Mouse (Mus musculus) embryo, embryonic 11.5 days (tissue): ENCODE results near the gene Igdcc3.
"Not testable (repeated sequence)": the region's sequence is repeated elsewhere in the genome, so short reads cannot be mapped to it uniquely, and the experiment has no call there.

Experiments
- DNase-seq: peaks from one replicate; pipeline ENCODE4 v3.0.0-alpha.2; 2012; ENCODE audit warnings: low read depth, low spot score

Igdcc3 gene

GRCm38 (mm10) chr9:65202165-65202754, 61.3 kb downstream of the Igdcc3 start:
- DNase-seq, result no peak

- DNase-seq, result no peak
Measured at GRCm38 (mm10) chr9:65205049-65205815, 64.2 kb downstream of the Igdcc3 start.

GRCm38 (mm10) chr9:65207041-65207815, 66.2 kb downstream of the Igdcc3 start:
- DNase-seq, result not testable (repeated sequence)

- no peak for DNase-seq
Measured at GRCm38 (mm10) chr9:65208293-65209179, 67.5 kb downstream of the Igdcc3 start.

GRCm38 (mm10) chr9:65211598-65211997, 70.6 kb downstream of the Igdcc3 start:
- DNase-seq, result no peak

GRCm38 (mm10) chr9:65214425-65214777, 73.4 kb downstream of the Igdcc3 start:
- no peak for DNase-seq

GRCm38 (mm10) chr9:65214778-65215493, 73.9 kb downstream of the Igdcc3 start:
- DNase-seq, result peak; percentile 65

- no peak for DNase-seq
Measured at GRCm38 (mm10) chr9:65215494-65216126, 74.6 kb downstream of the Igdcc3 start.

- no peak for DNase-seq
Measured at GRCm38 (mm10) chr9:65216972-65217371, 76.0 kb downstream of the Igdcc3 start.

- DNase-seq, result no peak
Measured at GRCm38 (mm10) chr9:65217661-65218060, 76.7 kb downstream of the Igdcc3 start.

- no peak for DNase-seq
Measured at GRCm38 (mm10) chr9:65218916-65219315, 77.9 kb downstream of the Igdcc3 start.

- not testable (repeated sequence) for DNase-seq
Measured at GRCm38 (mm10) chr9:65220398-65220797, 79.4 kb downstream of the Igdcc3 start.

- DNase-seq, result no peak
Measured at GRCm38 (mm10) chr9:65223927-65224326, 82.9 kb downstream of the Igdcc3 start.

GRCm38 (mm10) chr9:65225795-65226194, 84.8 kb downstream of the Igdcc3 start:
- no peak for DNase-seq

- DNase-seq, result no peak
Measured at GRCm38 (mm10) chr9:65230250-65230649, 89.3 kb downstream of the Igdcc3 start.

- DNase-seq, result no peak
Measured at GRCm38 (mm10) chr9:65231284-65231683, 90.3 kb downstream of the Igdcc3 start.

GRCm38 (mm10) chr9:65233243-65233985, 92.4 kb downstream of the Igdcc3 start:
- DNase-seq, result no peak

- DNase-seq, result no peak
Measured at GRCm38 (mm10) chr9:65234734-65235133, 93.7 kb downstream of the Igdcc3 start.
